Mouse (Mus musculus) MEL (cell line): ENCODE data around the gene Tmem114. TPM values are rescaled to one million over a fixed set of nuclear protein-coding genes. Genes with fewer than 3 reads are reported as not detected.

Experiments used
- DNase-seq: peaks from one replicate; pipeline ENCODE4 v3.0.0; 2011; ENCODE audit warnings: low read depth, low spot score
- H3K27ac ChIP-seq: 2 replicates; pipeline ENCODE4 v1.5.1; 2012; ENCODE audit warnings: low read depth, mild to moderate bottlenecking, control low read depth, low read length, moderate library complexity; ENCODE audit not compliant: control insufficient read depth
- H3K27me3 ChIP-seq, 2 experiments: fragments of 150-350 bp in 1 of 2; sonication (generic) in 1 of 2; 2 replicates each; pipeline ENCODE4 v1.6.1; 2012; ENCODE audit warnings: low read length in 2 of 2, mild to moderate bottlenecking in 2 of 2, improper control_type of control experiment in 1 of 2, moderate library complexity in 1 of 2; ENCODE audit not compliant: insufficient read depth in 2 of 2, control insufficient read depth in 1 of 2
- H3K36me3 ChIP-seq, 2 experiments: 2 replicates each; pipeline ENCODE4 v1.6.1; 2012 to 2014; ENCODE audit warnings: low read length in 2 of 2, improper control_type of control experiment in 1 of 2, inconsistent platforms in 1 of 2, mild to moderate bottlenecking in 1 of 2; ENCODE audit not compliant: insufficient read depth in 2 of 2, control insufficient read depth in 1 of 2
- H3K4me1 ChIP-seq, 2 experiments: fragments of 150-350 bp in 1 of 2; sonication (generic) in 1 of 2; 2 replicates each; pipeline ENCODE4 v1.6.1; 2012; ENCODE audit warnings: low read length in 2 of 2, improper control_type of control experiment in 1 of 2, mild to moderate bottlenecking in 1 of 2; ENCODE audit not compliant: insufficient read depth in 2 of 2, control insufficient read depth in 1 of 2
- H3K4me3 ChIP-seq, 2 experiments: fragments of 150-350 bp in 1 of 2; sonication (generic) in 1 of 2; 2 replicates each; pipeline ENCODE4 v1.5.1; 2012; ENCODE audit warnings: low read depth in 2 of 2, low read length in 2 of 2, mild to moderate bottlenecking in 2 of 2, moderate library complexity in 2 of 2, control low read depth in 1 of 2, improper control_type of control experiment in 1 of 2; ENCODE audit not compliant: control insufficient read depth in 1 of 2, insufficient read depth in 1 of 2
- H3K79me2 ChIP-seq: 2 replicates; pipeline ENCODE4 v1.6.1; 2012; ENCODE audit warnings: mild to moderate bottlenecking, low read length, moderate library complexity; ENCODE audit not compliant: control insufficient read depth, poor library complexity, insufficient read depth
- H3K9ac ChIP-seq: 2 replicates; pipeline ENCODE4 v1.6.1; 2012; ENCODE audit warnings: low read depth, mild to moderate bottlenecking, control low read depth, low read length, moderate library complexity; ENCODE audit not compliant: control insufficient read depth, poor library complexity, severe bottlenecking
- H3K9me3 ChIP-seq: fragments of 150-350 bp; sonication (generic); replicated peaks from 2 replicates; pipeline ENCODE4 v1.6.1; 2012; ENCODE audit warnings: mild to moderate bottlenecking, low read length, improper control_type of control experiment, moderate library complexity; ENCODE audit not compliant: insufficient read depth
- BHLHE40 ChIP-seq: IDR thresholded peaks from 2 replicates; pipeline ENCODE4 v1.6.1; 2012; ENCODE audit warnings: low read depth, mild to moderate bottlenecking, inconsistent platforms, low read length, improper control_type of control experiment, borderline replicate concordance
- CTCF ChIP-seq, 3 experiments: IDR thresholded peaks in 2 of 3; conservative IDR thresholded peaks in 1 of 3; 2 replicates each; pipeline ENCODE4 v1.5.1; 2011 to 2012; ENCODE audit warnings: low read length in 3 of 3, low read depth in 2 of 3, mild to moderate bottlenecking in 2 of 3, improper control_type of control experiment in 1 of 3, inconsistent platforms in 1 of 3, mixed read lengths in 1 of 3, moderate library complexity in 1 of 3; ENCODE audit not compliant: control insufficient read depth in 1 of 3, insufficient read depth in 1 of 3, poor library complexity in 1 of 3, severe bottlenecking in 1 of 3
- E2F4 ChIP-seq: IDR thresholded peaks from 2 replicates; pipeline ENCODE4 v1.6.1; 2011; ENCODE audit warnings: low read depth, low read length, improper control_type of control experiment, borderline replicate concordance
- EP300 ChIP-seq, 2 experiments: IDR thresholded peaks; 2 replicates each; pipeline ENCODE4 v1.6.1; 2011; ENCODE audit warnings: improper control_type of control experiment in 2 of 2, low read length in 2 of 2, low read depth in 1 of 2, mild to moderate bottlenecking in 1 of 2
- GATA1 ChIP-seq: IDR thresholded peaks from 2 replicates; pipeline ENCODE4 v1.6.1; 2011; ENCODE audit warnings: low read depth, low read length, improper control_type of control experiment
- HCFC1 ChIP-seq: IDR thresholded peaks from 2 replicates; pipeline ENCODE4 v1.6.1; 2012; ENCODE audit warnings: low read depth, mild to moderate bottlenecking, inconsistent platforms, low read length, improper control_type of control experiment, moderate library complexity
- KAT2A ChIP-seq: conservative IDR thresholded peaks from 2 replicates; pipeline ENCODE4 v1.6.1; 2012; ENCODE audit warnings: low read depth, low read length, improper control_type of control experiment, inconsistent platforms
- MAFK ChIP-seq: IDR thresholded peaks from 2 replicates; pipeline ENCODE4 v1.6.1; 2011; ENCODE audit warnings: low read depth, mild to moderate bottlenecking, low read length, improper control_type of control experiment, borderline replicate concordance
- MAX ChIP-seq: IDR thresholded peaks from 2 replicates; pipeline ENCODE4 v1.6.1; 2011; ENCODE audit warnings: low read length, improper control_type of control experiment
- MEF2A ChIP-seq: IDR thresholded peaks from 2 replicates; pipeline ENCODE4 v1.6.1; 2014; ENCODE audit warnings: low read depth, mild to moderate bottlenecking, inconsistent platforms, low read length, improper control_type of control experiment; ENCODE audit not compliant: poor library complexity, insufficient replicate concordance, severe bottlenecking; ENCODE audit errors: extremely low read depth
- MXI1 ChIP-seq: IDR thresholded peaks from 2 replicates; pipeline ENCODE4 v1.6.1; 2011; ENCODE audit warnings: mild to moderate bottlenecking, low read depth, low read length, improper control_type of control experiment
- MYB ChIP-seq: IDR thresholded peaks from 2 replicates; pipeline ENCODE4 v1.6.1; 2011; ENCODE audit warnings: mild to moderate bottlenecking, low read depth, low read length, improper control_type of control experiment
- NELFE ChIP-seq: IDR thresholded peaks from 2 replicates; pipeline ENCODE4 v1.6.1; 2011; ENCODE audit warnings: low read depth, low read length, improper control_type of control experiment
- NRF1 ChIP-seq: IDR thresholded peaks from 2 replicates; pipeline ENCODE4 v1.6.1; 2014; ENCODE audit warnings: low read depth, mild to moderate bottlenecking, inconsistent platforms, low read length, improper control_type of control experiment, moderate library complexity; ENCODE audit not compliant: poor library complexity, insufficient read depth, severe bottlenecking
- POLR2AphosphoS2 ChIP-seq: IDR thresholded peaks from 2 replicates; pipeline ENCODE4 v1.6.1; 2011; ENCODE audit warnings: low read length, improper control_type of control experiment
- POLR2AphosphoS5 ChIP-seq: IDR thresholded peaks from 2 replicates; pipeline ENCODE4 v1.6.1; 2012; ENCODE audit warnings: low read depth, borderline replicate concordance, mild to moderate bottlenecking, inconsistent platforms, low read length, moderate library complexity, mixed read lengths
- RAD21 ChIP-seq: IDR thresholded peaks from 2 replicates; pipeline ENCODE4 v1.6.1; 2011; ENCODE audit warnings: mild to moderate bottlenecking, low read depth, low read length, improper control_type of control experiment
- SIN3A ChIP-seq: IDR thresholded peaks from 2 replicates; pipeline ENCODE4 v1.6.1; 2012; ENCODE audit warnings: low read length, improper control_type of control experiment, inconsistent platforms
- SMC3 ChIP-seq: IDR thresholded peaks from 2 replicates; pipeline ENCODE4 v1.6.1; 2011; ENCODE audit warnings: low read depth, low read length, improper control_type of control experiment
- TBP ChIP-seq: IDR thresholded peaks from 2 replicates; pipeline ENCODE4 v1.8.0; 2011; ENCODE audit warnings: low read depth, low read length, improper control_type of control experiment
- TCF12 ChIP-seq: IDR thresholded peaks from 2 replicates; pipeline ENCODE4 v1.6.1; 2014; ENCODE audit warnings: low read depth, mild to moderate bottlenecking, inconsistent platforms, low read length, improper control_type of control experiment, moderate library complexity
- USF1 ChIP-seq: IDR thresholded peaks from 2 replicates; pipeline ENCODE4 v1.6.1; 2014; ENCODE audit warnings: low read depth, mild to moderate bottlenecking, inconsistent platforms, low read length, improper control_type of control experiment, moderate library complexity
- ZC3H11A ChIP-seq: IDR thresholded peaks from 2 replicates; pipeline ENCODE4 v1.6.1; 2012; ENCODE audit warnings: low read depth, mild to moderate bottlenecking, inconsistent platforms, low read length, improper control_type of control experiment
- ZKSCAN1 ChIP-seq: IDR thresholded peaks from 2 replicates; pipeline ENCODE4 v1.6.1; 2012; ENCODE audit warnings: low read depth, mild to moderate bottlenecking, inconsistent platforms, low read length, improper control_type of control experiment, moderate library complexity
- polyA plus RNA-seq, 2 experiments: library from polyadenylated mRNA; stranded (reverse) in 1 of 2; unstranded in 1 of 2; fragments of >175 nt in 1 of 2; fragments of >200 nt in 1 of 2; gene quantifications; 2 replicates each; pipeline versions ENCODE4 v1.2.1 to v1.2.4; 2012; ENCODE audit warnings: low replicate concordance in 2 of 2, low read depth in 1 of 2; ENCODE audit not compliant: insufficient read length in 2 of 2, insufficient read depth in 1 of 2, missing spikeins in 1 of 2
- total RNA-seq: library from RNA; depleted of rRNA; stranded (reverse); fragments of 300-350 nt; gene quantifications from 2 replicates; pipeline ENCODE4 v1.2.3, GENCODE M21; 2012

Gene Tmem114
- total and polyA plus RNA-seq, 3 experiments: not detected

DNA sequence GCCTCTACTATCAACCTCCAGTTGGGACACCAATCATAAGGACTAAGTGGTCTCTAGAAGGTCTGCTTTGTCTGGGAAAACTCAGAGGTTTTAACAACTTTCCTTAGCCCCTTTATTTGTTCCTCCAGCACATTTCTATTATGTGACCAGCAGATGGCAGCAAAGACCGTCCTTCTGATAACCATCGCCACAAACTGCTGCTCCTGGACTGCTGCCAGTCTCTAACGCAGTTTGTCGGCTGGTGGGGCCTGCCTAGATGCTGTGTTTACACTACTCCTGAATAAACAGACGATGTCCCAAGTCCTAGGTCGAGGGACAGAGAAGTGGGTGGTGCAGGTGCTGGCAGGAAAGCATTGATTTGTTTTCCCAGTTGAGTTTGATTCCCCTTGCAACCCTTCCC lies 18.2 kb downstream of the Tmem114 start:
- H3K36me3 ChIP-seq: no peaks in the 10 kb centered on the region
- no peak overlapping the region for H3K27ac ChIP-seq
- no peak overlapping the region for H3K9ac ChIP-seq
- H3K9me3 ChIP-seq: no peaks in the 10 kb centered on the region
- peaks cover 0 to 7% of the 10 kb centered on the region in 2 experiments; a peak in 2 of 4 replicates for H3K4me1 ChIP-seq
- no peak for TF ChIP-seq MEF2A
- 0 out of 2 replicates have a peak, but pooled peaks have one; percentile 31 for TF ChIP-seq SIN3A
- no peak for TF ChIP-seq MAFK
- peak; percentile 82 for TF ChIP-seq GATA1
- peak; percentile 92 for TF ChIP-seq RAD21
- TF ChIP-seq MAX: no peak
- TF ChIP-seq ZKSCAN1: no peak
- peak; percentile 76 for TF ChIP-seq ZC3H11A
- no peak for TF ChIP-seq KAT2A
- peak in 1 of 2 experiments; percentile 42; a peak in 1 of 4 replicates for TF ChIP-seq EP300 (IDR thresholded peaks at IDR 0.05; ENCODE audit: low read depth in 1 of 2, low read length in 2 of 2)
- TF ChIP-seq USF1: no peak
- no peak for TF ChIP-seq TBP
- TF ChIP-seq NELFE: no peak
- no peak for TF ChIP-seq POLR2AphosphoS5
- TF ChIP-seq CTCF (IDR thresholded peaks at IDR 0.05 in 2 of 3, conservative IDR thresholded peaks at IDR 0.05 in 1 of 3; ENCODE audit: control insufficient read depth in 1 of 3, insufficient read depth in 1 of 3, low read depth in 2 of 3, low read length in 3 of 3, poor library complexity in 1 of 3, severe bottlenecking in 1 of 3): peak; percentile 63 to 87 (median 72)
- 0 out of 2 replicates have a peak, but pooled peaks have one; percentile 23 for TF ChIP-seq BHLHE40
- TF ChIP-seq E2F4: no peak
- no peak for TF ChIP-seq NRF1
- no peak for TF ChIP-seq POLR2AphosphoS2
- peak; percentile 80 for TF ChIP-seq SMC3
- no peak for TF ChIP-seq HCFC1
- 0 out of 2 replicates have a peak, but pooled peaks have one; percentile 35 for TF ChIP-seq MYB
- TF ChIP-seq TCF12: no peak
- no peak for TF ChIP-seq MXI1
- H3K4me3 ChIP-seq: no peak overlapping the region
- no peaks in the 10 kb centered on the region for H3K27me3 ChIP-seq
- no peaks in the 10 kb centered on the region for H3K79me2 ChIP-seq
- peak; percentile 82 for DNase-seq
